Mouse (Mus musculus) small intestine, adult 2 months (tissue): ENCODE results near the gene Erlec1.

Source experiments
- CTCF ChIP-seq: fragments of 200-500 bp; IDR thresholded peaks from 2 replicates; pipeline ENCODE4 v1.5.1; 2012; ENCODE audit warnings: low read depth, mild to moderate bottlenecking, control low read depth, inconsistent platforms, low read length, moderate library complexity, mixed read lengths; ENCODE audit not compliant: insufficient replicate concordance, insufficient read length; ENCODE audit errors: extremely low read depth
- POLR2A ChIP-seq: fragments of 200-500 bp; IDR thresholded peaks from 2 replicates; pipeline ENCODE4 v1.6.1; 2012; ENCODE audit warnings: low read depth, mild to moderate bottlenecking, control low read depth, inconsistent platforms, low read length, moderate library complexity

- TF ChIP-seq CTCF = no peak
- TF ChIP-seq POLR2A = no peak
These were observed 1.3 kb downstream of the Erlec1 start for GRCm38 (mm10) chr11:30952829-30953228.
